Mouse (Mus musculus) frontal cortex, postnatal 14 days (tissue): Measurements from ENCODE around the gene Polg.

Source experiments
- DNase-seq, 2 experiments: peaks; one replicate each; pipeline ENCODE4 v3.0.0; 2022; ENCODE audit warnings: low spot score in 2 of 2

Polg gene

DNA sequence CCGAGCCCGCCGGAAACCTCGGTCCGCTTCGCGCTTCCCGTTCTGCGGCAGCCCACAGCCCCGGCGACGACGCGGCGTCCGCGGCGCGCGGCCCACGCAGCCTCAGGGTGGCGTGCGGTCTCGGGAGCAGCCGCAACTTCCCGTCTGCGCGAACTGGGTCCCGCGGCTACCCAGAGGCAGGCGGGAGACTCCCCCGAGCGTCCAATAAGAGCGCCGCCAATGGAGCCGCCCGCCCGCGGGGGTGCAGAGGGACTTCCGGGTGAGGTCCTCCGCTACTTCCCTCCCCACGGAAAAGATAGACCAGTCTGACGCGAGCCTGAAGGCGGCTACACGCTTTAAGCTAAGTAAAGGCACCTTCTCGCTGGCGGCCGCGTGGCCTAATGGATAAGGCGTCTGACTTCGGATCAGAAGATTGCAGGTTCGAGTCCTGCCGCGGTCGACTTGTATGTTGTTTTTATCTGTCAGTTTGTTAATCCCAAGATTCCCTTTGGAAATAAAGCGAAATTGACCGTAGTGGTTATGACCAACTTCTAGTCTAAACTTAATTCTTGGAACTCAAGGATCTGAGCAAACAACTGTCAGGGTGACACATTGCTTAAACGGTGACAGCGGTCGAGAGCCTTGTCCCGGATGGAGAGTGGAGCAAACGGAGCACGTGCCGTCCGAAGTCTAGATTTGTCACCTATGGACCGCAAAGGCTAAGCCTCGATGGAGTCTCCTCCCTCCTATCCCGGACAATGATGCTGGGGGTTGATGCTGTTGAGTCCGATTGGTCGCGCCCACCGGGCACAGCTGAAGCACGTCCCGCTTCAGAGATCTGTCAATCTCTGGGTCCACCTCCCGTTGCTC lies at the start of gene Polg:
Polg (minus strand) TSS at position 310 of the 849 bp plus-strand sequence.
- peak; percentile 98 to 100 for DNase-seq

DNA sequence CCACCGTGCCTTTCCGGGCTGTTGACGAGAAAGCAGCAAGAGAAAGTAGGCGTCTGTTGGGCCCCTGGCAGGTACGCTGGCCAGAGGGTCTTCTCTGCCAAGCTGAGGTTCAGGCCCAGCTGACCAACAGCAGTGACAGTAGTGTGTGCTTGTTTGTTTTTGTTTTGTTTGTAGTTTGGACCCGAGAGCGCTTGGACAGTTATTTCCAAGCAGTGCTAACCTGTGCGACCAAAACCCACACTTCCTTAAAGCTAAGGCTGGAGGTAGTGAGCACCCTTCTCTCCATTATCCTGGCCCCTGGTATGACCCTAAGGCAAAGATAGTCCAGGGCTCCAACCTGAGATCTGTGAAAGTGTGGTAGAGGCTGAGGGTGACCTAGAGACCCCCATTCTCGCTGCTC lies 49.7 kb upstream of the Polg start:
- DNase-seq = no peak

DNA sequence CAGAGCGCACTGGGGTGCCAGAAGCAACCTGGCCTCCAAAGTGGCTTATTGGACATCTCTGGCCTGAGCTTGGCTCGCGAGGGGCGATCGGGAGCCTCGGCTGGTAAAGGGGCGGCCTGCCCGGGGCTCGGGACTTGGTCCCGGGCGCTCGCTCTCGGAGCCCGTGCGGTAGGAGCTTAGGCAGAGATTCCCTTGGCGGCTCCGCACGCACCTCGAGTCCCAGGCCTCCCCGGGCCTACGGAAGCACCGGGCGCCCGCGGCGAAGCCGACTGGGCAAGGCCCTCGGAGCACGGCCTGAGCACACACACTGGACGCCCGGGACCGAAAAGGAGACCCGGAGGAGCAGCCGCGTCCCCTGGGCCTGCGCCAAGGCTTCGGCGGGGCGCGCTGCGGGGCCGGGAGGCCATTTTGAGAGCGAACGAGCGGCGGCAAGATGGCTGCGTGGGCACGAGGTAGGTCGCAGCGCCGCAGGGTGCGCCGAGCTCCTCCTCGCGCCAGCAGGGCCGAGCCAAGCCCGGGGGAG lies 49.1 kb upstream of the Polg start:
- no peak for DNase-seq

DNA sequence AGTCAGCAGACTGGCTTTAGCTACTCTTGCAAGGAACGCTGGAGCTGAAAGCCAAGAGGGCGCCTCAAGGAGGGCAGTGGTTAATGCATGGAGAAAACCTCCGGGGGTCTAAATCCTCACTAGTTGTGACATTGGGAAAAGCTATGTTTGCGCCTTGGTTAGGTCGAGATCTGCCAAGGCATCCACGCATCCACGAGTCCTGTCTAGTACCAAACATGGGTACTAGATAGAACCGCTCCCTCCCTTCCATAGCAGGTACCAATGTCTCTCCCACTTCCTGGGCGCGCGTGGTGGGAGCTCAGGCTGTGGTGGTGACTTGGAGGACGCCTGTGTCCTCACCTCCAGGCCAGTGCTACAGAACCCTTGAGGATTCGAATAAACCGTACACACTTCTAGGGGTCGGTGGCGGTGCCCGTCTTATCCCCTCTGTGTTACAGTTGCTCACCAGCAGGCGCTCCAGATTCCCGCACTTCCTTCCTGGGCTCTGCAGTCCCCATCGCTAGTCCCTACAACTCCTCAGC lies 48.3 kb upstream of the Polg start:
- no peak for DNase-seq

DNA sequence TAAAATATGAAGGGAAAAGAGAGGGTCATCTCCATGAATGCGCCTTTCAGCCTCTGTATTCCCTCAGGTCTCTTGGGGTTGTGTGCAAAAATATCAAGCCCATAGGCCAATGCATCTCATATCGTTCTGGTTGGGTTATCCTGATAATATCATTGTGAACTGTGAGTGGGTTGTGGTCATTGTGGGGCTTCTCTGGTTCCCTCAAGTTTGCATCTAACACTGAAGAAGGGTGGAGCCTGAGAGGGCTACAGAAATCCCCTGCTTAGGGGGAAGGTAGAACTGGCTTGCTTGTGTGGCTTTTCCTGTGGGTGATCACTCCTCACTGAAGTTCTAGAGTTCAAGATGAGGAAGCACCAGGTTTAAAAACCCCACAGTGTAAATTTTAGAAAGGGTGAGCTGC lies 47.3 kb upstream of the Polg start:
- no peak for DNase-seq

DNA sequence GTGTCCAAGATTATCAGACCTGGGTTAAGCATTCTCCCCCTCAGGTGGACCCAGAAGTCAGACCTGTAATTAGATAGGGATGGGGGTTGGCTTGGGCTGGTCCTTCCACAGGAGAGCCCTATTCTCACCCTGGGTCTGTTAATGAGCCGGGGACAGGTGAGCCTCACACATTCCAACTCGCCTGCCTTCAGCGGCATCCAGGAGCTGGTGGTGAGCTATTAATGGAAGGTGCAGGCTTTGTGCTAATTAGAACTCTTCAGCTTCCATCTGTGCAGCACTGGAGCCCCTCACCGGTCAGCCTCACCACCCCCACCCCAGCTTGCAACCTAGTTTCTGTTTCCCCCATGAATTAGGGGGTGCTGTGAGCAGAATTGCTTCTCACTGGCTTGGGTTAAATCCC lies 46.3 kb upstream of the Polg start:
- peak in 1 of 2 experiments; percentile 7 for DNase-seq

DNA sequence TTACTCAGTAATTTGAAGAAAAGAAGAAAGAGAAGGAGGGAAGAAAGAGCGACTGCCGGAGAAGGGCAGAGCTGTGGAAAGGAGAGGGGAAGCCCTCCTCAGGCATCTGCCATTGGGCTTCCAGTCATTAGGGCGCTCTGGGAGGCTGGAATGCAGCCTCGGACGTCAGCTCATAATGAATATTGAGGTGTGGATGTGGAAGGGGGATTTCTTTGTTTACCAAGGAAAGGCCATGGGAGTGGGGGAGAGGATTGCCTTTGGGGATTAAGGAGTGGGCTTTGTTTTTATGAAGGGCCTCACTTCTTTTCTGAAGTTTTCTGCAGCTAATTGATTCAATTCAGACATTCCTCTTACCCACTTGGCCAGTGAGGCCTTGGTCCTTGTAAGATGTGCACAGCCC lies 45.5 kb upstream of the Polg start:
- DNase-seq = no peak

DNA sequence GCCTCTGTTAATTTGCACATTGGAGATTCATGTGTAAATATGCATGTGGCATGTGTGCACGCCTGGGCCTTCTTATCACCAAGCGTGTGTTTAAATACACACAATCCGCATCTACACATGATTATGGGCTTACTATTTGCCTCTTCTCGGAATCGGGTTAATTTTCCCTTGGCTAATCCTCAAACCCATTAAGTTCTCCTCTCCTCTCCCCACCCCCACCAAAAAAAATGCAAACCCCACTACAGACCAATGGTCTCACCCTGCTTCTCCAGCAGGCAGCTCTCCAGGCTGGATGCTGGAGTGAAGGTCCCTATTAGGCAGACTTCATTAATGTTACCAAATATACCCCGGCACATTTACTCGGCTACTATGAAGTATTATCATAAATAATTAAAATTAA lies 45.0 kb upstream of the Polg start:
- DNase-seq = no peak

DNA sequence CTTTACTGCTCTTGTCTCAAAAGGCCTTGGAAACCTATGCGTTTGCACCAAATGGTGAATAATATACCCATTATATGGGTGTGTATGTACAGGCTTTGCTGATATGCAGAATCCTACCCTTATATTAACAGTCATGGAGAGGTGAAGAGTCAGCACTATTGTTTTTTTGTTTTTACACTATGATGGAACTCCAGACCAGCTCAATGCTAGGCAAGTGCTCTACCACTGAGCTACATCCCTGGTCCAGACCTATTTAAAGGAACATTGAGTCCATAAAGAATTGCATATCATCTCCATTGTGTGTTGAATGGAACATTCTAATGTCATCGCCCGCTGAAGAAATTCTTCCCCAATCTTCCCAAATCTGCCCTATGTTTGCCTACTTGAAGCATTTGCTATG lies 44.5 kb upstream of the Polg start:
- DNase-seq = no peak

DNA sequence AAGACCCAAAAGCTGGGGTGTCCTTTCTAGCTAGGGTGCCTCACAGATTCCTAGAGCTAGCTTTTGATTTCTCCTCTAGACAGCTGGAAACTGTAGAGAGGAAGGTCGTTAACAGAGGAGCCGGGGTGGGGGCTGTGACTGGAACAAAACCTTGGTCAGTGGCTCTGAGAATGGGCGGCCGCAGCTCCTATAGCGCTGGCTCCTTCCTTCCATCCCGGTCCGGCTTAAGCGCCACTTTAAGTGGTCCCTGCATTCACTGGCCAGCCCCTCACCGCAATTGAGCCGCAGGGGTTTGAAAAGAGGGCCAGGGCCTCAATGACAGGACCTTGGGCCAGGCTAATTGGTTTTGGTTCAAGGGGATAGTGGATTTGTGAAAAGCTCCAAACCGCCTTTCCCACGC lies 43.5 kb upstream of the Polg start:
- DNase-seq = no peak

DNA sequence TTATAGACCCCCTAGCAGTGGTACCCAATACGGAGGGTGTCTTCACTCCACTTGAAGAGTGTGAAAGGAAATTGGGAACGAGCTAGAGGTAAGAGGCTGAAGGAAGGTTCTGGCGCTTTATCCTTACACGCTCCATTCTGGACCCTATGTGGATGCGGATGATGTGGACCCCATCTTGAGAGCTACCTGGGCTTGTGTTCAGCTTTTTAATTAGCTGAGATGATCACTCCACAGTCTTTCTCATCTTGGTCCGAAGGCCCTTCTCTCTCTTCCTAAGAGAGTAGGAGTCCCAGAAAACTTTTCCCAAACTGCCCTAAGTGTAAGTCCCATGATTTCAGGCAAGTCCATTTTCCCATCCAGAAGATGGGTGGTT lies 43.1 kb upstream of the Polg start:
- no peak for DNase-seq

DNA sequence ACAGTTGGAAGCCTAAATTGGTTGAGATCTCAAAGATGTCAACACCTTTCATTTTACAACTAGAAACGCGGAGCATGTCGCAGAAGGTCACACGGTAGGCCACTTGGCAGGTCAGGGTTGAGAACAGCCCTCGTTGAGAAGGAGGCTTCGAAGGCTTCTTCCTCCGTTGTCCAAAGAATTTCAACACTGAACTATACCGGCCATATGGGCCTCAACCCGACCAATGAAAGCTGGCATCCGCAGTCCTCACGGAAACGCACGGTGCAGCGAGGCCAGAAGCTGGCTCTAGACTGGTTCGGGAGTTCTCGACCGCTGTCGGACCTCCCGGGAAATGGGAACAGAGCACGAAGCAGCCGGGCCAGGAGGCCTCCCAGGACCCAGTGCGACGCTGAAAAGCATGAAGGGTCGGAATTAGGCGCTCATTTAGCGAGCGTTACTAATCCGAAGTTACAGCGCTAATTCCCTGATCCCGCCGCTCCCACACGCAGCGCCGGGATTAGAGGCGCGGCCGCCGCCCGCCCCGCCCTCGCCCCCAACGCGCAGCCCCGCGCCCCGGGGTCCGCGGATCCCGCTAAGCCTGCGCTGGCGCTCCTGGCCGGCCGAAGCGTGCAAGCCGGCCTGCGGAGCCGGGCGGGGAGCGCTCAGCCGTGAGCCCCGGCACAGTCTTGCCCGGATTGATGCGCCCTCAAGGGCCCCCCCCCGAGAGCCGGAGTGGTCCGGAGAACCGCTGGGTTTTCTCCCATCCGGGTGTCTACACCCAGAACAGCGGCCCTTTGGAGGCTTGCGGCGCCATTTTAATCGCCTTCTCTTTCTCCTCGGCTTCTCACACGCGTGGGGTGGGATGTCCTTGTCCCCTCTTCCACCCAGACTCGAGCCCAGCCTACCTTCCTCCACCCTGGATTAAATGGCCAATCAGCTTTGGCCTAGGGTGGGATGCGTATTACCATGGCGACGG lies 42.4 kb upstream of the Polg start:
- no peak for DNase-seq

DNA sequence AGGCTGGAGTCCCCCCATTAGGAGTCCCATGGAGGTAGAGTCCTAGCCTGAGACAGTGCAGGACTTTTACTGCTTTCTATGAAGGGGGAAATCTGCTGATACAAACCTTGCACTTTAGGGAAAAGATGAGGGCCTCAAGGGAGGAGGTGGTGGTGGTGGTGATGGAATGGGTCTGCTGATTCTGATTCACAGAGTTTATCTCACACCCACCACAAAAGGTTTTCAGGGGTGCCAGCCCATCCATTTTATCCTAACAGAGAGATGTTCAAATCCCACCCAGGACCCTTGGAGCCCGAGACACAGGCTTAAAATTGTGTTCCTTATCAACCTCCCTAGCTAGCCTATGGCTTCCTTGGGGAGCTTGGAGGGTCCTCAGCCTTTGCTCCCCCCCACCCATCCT lies 41.6 kb upstream of the Polg start:
- no peak for DNase-seq

DNA sequence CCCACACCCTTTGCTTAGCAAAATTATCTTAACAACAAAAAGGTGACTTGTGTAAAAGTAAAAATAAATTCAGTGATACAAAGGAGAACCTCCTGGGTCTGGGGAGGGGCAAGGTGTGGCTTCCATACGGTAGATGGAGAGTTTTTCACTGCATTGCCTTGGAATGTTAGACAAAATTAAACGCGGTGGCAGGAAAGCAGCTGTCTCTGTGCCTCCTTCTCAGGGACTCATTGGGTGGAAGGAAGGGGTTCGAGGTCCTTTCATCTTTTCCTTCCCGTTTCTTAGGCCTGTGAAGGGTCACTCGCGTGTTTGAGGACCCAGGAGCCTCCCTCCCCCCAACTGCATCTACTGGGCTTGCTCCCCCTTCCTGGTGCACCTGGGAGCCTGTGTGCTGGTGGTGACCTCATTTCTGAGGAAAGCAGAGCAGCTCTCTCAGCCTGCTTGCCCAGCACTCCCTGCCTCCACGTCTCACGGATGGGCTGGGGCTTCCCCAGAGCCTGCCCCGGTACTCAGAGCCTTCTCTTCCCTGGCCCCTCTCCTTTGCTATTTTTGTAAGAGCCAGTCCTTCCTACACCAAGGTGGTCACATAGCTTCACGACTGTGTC lies 41.0 kb upstream of the Polg start:
- DNase-seq = no peak

DNA sequence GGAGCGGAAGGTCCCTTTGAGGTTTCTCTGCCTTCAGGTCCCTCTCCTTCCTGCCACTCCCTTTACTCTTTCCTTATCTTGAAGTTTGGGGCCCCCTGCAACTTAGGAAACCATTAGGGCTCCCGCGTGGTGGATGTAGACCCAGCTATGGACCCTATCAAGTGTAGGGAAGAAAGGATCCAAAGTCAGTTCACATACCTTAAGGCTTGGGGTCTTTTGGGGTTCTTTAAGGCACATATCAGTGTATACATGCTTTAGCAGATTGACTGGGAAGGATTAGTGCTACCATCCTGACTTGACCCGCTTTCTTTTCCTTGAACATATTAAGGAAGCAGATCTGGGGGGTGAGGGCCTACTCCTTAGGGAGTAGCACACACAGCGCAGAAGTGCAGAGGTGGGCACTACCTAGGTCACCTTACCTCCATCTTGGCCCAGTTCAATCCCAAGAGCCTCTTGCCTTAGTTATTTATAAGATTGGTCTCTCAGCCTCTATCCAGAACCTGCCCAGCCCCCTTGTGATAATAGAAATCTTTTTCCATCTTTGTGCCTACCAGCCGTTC lies 40.4 kb upstream of the Polg start:
- no peak for DNase-seq

DNA sequence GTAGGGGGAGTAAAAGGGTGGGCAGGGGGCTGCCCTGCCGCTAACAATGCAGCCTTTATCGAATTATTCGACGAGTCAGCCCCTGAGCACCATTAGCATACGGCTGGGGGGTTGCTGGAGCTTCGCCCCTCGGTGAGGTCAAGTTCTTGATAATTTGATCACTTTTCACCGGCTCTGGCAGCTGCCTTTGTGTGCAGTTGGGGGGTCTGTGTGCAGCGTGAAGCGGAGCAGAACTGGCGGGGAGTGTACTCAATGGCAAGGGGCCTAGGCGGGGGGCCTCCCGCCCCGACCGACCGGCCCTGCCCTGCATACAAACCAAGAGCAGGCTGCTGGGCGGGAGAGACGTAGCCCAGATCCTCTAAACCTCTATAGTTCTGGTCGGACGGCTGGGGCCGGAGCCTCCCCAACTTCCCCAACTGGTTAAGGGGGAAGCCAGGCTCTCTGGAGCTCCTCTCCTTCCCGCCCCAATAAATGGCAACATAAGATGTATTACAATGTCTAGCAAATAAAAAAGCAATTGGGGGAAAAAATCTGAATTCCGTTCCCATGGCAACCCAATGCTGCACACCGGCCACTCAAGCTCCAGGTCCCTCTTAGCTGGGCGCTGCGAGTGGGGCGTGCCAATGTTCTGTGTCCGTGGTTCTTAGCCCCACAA lies 39.8 kb upstream of the Polg start:
- DNase-seq = no peak

DNA sequence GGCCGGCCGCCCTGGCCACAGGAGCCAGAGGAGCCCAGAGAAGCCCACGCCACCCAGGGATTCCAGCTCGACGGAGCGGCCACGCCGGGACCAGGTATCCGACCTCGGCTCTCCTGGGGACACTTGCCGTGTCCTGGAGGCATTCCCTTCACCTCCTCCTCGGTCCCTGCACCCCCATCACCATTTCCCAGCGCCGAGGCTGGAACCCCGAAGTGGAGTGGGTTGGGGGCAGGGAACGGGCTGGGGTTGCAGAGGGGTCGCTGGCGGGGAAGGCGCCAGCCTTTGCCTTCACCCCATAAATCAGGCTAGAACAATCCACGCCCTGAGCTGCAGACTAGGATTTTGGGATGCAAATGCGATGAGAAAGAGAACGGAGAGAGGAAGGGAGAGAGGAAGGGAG lies 39.2 kb upstream of the Polg start:
- no peak for DNase-seq

DNA sequence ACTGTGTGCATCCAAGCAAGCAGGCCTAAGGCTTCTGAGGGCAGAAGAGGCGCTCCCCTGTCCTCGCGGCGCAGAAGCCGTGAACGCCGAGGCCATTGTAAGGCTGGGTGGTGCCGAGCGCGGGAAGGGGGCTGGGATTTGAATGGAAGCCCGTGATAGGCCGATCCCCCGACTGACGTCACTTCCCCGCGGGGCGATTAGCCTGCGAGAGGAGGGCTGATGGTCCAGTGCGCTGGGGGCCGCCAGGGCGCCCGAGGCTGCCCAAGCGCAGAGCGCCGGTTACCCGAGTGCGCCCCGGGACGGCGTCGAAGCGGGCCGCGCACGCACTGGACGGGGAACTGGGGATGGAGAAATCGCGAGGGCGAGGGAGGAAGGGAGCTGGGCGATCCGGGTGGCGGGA lies 38.6 kb upstream of the Polg start:
- peak; percentile 88 to 93 for DNase-seq

DNA sequence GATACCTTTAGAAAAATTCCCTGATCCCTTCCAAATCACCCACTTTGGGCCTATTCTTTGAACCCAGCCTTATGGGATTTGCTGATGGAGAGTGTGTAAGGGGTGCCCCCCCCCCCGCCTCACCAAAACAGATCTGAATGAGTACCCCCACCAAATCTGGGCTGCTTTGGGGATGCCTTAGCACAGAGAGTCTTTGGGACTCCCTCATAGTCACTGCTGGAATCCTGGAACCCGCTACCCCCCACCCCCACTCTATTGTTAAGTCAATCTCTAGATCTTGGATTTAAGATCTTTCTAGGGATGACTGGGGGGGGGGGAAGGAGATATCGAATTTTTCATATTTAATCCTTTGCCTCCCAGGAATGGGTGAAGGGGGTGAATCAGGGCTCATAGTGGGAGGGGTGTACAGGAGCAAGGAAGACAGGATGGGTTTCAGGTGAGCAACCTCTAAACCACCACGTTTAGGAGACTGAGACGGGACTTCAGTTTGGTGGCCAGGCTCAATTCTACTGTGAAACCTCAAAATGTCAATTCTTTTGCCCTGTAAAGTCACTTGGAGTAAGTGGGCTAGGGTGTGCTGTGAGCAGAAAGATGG lies 37.6 kb upstream of the Polg start:
- no peak for DNase-seq

DNA sequence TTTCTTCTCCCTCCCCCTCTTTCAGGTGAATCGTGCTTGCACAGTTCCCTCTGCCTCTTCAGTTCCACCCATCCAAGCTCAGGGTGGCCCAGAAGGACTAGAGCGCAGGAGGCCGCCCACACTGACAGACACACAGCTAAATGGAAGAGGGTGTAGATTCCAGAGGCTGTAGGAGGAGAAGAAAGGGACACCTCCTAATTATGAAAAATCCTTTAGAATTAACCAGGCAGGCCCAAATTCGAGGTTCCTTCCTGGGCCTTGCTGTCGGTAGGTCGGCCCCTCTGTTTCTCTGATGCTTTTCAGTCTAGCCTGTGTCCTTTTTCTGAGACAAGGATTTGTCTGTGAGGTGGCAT lies 36.9 kb upstream of the Polg start:
- DNase-seq = no peak
